Mouse (Mus musculus): ENCODE measurements around the gene Serpinb2.

Serpinb2 gene

GRCm38 (mm10) chr1:107581220-107581619 lies 70.0 kb downstream of the Serpinb2 start:
- DNase-seq (ENCODE audit: low spot score in 2 of 2), result no peak

GRCm38 (mm10) chr1:107582900-107583299 lies 71.7 kb downstream of the Serpinb2 start:
- no peak for DNase-seq (ENCODE audit: low spot score in 2 of 2)

- DNase-seq (ENCODE audit: low spot score in 2 of 2), result no peak
Observed at GRCm38 (mm10) chr1:107583958-107584376, 72.7 kb downstream of the Serpinb2 start.

- DNase-seq (ENCODE audit: low spot score in 2 of 2), result no peak
Observed at GRCm38 (mm10) chr1:107584932-107585331, 73.7 kb downstream of the Serpinb2 start.
